Mouse (Mus musculus) neutrophil, adult 83 days (primary cell): ENCODE data around the gene Bahcc1. TPM values are rescaled to one million over a fixed set of nuclear protein-coding genes. Genes with fewer than 3 reads are reported as not detected.

Experiments used
- total RNA-seq, 2 experiments: library from RNA; stranded (reverse); gene quantifications; one replicate each; pipeline ENCODE4 v1.2.4; 2023

Bahcc1 gene
- total RNA-seq = 1 to 10 TPM; 3.8 to 5.6 TPM

DNA sequence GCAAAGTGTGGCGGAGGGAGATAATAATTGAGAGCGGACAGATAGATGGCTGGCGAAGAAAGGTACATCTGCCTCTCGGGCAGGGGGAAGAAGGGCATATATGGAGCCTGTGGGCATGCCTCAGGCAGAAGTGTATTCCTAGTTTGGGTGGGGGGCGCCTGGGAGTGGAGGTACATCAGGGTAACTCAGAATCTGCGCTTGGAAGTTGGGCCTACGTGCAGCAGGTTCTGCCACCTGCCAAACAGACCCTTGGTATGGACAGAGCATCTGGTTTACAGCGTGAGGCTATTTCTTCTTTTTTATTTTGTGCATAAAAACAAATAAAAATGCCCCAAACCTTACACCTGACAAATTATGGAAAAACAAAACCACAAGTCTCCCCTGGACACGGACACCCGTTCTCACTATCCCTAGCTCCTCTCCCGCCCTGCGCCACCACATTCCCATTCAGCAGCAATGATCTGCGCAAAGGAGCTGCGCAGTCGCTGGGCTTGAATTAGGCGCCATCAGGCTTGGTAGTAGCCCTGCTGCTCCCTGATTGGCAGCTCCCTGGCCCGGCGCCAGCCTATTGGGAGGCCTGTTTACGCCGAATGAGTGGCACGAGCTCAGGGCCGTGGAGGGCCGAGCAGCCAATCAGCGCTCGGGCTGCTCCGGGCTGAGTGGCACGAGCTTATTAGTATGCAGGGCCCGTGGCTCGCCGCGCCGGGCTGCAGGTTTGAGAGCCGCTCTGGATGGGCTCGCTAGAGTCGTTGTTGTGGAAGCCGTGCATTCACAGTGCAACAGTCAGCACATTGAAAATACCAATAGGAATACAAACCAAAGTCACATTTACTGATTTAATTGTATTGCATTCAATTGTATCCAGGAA lies at the start of gene Bahcc1:
TSS of gene Bahcc1 (plus strand) at position 718 of the 868 bp plus-strand sequence.

Other genes with a start within 250 kb of the Bahcc1 start
- gene Aatk, start 185.8 kb upstream of the Bahcc1 start, total RNA-seq = 10 to 100 TPM; 55.2 to 61.9 TPM
- 10 to 100 TPM in 1 of 2 experiments, 1 to 10 TPM in 1; 6.2 to 10.5 TPM for gene Cep131, start 146.1 kb upstream of the Bahcc1 start, total RNA-seq
- gene Tepsin, start 134.2 kb upstream of the Bahcc1 start, total RNA-seq = 10 to 100 TPM; 16.2 to 18.6 TPM
- 10 to 100 TPM; 16.3 to 20.8 TPM for gene Ndufaf8, start 134.0 kb upstream of the Bahcc1 start, total RNA-seq
- gene Slc38a10, start 81.6 kb upstream of the Bahcc1 start, total RNA-seq = 10 to 100 TPM; 84.7 to 90.3 TPM
- gene Actg1, start 115.6 kb downstream of the Bahcc1 start, total RNA-seq = 1,000 to 10,000 TPM; 3,735 to 3,853 TPM
- gene Fscn2, start 128.6 kb downstream of the Bahcc1 start, total RNA-seq = under 1 TPM; 0.53 to 0.61 TPM
- 10 to 100 TPM; 11.2 to 13.9 TPM for gene Faap100, start 145.8 kb downstream of the Bahcc1 start, total RNA-seq
- gene Nploc4, start 204.8 kb downstream of the Bahcc1 start, total RNA-seq = 10 to 100 TPM; 48.6 to 50.6 TPM
- gene Tspan10, start 209.7 kb downstream of the Bahcc1 start, total RNA-seq = 1 to 10 TPM in 1 of 2 experiments, not detected in 1; 6.7 TPM
- gene Pde6g, start 220.6 kb downstream of the Bahcc1 start, total RNA-seq = not detected
- gene Oxld1, start 225.1 kb downstream of the Bahcc1 start, total RNA-seq = 1 to 10 TPM; 4.1 to 7.9 TPM
- 10 to 100 TPM; 12.4 to 14.5 TPM for gene Ccdc137, start 225.2 kb downstream of the Bahcc1 start, total RNA-seq
- 10 to 100 TPM in 1 of 2 experiments, 1 to 10 TPM in 1; 8.7 to 10.5 TPM for gene Arl16, start 234.7 kb downstream of the Bahcc1 start, total RNA-seq